Mouse (Mus musculus) brain, embryonic 14.5 days (tissue): Measurements from ENCODE around the gene Prdm1. TPM values are rescaled to one million over a fixed set of nuclear protein-coding genes. Genes with fewer than 3 reads are reported as not detected.

ENCODE experiments used
- DNase-seq: peaks from one replicate; pipeline ENCODE4 v3.0.0-alpha.2; 2011; ENCODE audit warnings: low read depth
- CTCF ChIP-seq: fragments of 200-500 bp; IDR thresholded peaks from 2 replicates; pipeline ENCODE4 v1.5.1; 2012; ENCODE audit warnings: inconsistent platforms, mild to moderate bottlenecking, moderate library complexity, borderline replicate concordance; ENCODE audit not compliant: insufficient read depth, insufficient read length; ENCODE audit errors: extremely low read depth
- POLR2A ChIP-seq: fragments of 200-500 bp; IDR thresholded peaks from 2 replicates; pipeline ENCODE4 v1.6.1; 2012; ENCODE audit warnings: mild to moderate bottlenecking, inconsistent platforms, borderline replicate concordance; ENCODE audit not compliant: poor library complexity, insufficient read depth, insufficient read length, severe bottlenecking; ENCODE audit errors: extremely low read depth
- polyA plus RNA-seq: library from polyadenylated mRNA; depleted of rRNA; stranded (reverse); fragments of >200 nt; gene quantifications from 2 replicates; pipeline ENCODE4 v1.2.3, GENCODE M21; 2012

Prdm1 gene
- polyA plus RNA-seq, 1 experiment: 0.90 TPM

DNA sequence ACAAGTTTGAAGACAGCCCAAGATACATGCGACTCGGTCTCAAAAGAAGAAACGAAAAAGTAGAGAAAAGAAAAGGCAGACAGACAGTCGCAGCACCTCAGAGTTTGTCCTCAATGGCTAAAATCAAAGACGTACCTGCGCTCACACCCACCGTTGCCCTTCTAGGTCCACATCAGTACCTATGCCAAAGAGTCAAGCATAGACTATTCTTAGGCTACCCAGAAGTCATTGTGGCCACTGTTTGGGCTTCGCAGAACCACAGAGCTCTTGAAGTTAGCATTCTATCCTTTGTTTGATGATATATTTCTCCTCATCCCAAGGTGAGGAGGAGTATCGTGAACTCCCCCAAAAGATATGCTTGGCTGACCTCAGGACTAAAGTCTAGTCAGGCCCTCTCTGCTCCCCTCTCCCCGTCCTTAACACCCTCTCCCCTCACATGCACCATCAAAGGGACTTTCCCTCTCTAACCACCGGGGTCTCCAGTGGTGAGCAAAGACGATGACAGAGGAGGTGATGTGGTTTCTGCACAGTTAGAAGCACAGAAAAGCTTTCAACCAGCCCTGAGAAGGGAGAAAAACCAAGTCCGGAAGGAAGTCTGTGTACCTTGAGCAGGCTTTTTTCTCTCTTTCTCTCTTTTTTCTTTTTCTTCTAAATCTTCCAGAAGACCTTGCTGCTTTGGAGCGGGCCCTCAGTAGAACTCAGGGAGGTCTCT lies 99.0 kb downstream of the Prdm1 start:
- no peak for DNase-seq
- no peak for TF ChIP-seq POLR2A
- no peak for TF ChIP-seq CTCF

DNA sequence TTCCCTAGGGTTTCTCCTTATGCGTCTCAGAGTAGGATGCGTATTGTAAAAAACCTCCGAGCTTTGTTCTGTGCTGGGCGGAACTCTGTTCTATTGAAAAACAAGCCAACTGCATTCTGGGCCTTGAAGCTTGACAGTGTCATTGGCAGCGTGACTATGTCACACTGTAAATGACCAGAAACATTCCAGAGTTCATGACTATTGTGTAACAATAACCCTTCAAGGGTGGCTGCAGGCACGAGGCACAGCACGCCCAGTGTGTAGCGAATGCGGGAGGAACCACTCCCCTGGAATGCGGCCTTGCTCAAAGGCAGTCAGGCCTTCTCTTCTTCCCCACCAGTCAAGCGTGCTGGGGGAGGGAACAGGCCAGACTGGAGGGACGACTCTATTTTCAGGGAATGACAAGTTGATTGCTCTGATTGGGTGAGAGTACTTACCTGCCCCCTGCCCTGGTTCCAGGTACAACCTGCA lies 100.4 kb downstream of the Prdm1 start:
- TF ChIP-seq POLR2A (no peak), CTCF (no peak)
- peak; percentile 47 for DNase-seq

DNA sequence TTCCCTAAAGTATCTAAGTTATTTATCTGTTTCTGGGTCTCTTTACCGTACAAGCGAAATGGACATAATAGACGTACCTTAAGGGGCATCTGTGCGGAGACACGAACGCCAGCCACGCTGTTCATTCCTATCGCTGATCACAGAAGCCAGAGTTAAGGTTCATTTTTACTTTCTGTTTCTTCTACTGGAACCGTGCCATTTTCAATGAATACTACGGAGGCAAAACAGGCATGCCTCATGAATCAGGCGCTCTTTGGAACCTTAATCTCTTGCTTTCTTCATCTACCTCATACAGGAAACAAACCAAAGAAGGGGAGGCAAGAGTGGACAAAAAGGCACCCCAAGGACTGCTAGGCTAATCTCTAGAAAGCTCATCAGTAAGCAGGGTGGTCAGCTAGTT lies 100.9 kb downstream of the Prdm1 start:
- peak; percentile 10 for DNase-seq
- TF ChIP-seq POLR2A (no peak), CTCF (no peak)

DNA sequence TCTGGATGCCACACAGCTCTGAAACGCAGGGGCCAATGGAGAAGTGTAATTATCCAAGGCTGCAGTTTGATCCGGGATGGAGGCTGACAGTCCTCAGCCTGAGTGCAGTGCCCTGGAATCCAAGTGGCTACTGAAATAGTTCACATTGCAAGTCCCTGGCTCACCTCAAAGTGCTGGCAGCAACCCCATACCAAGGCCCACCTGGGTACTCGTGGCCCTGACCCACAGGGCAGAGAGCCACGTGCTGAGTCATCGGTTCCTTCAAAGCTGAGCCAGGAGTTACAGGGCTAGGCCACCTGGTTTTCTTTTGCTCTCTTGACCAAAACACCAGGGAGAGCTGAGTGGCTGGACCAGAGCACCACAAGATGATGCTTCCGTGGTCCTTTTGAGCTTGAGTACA lies 103.3 kb downstream of the Prdm1 start:
- TF ChIP-seq CTCF: no peak
- no peak for TF ChIP-seq POLR2A
- no peak for DNase-seq

DNA sequence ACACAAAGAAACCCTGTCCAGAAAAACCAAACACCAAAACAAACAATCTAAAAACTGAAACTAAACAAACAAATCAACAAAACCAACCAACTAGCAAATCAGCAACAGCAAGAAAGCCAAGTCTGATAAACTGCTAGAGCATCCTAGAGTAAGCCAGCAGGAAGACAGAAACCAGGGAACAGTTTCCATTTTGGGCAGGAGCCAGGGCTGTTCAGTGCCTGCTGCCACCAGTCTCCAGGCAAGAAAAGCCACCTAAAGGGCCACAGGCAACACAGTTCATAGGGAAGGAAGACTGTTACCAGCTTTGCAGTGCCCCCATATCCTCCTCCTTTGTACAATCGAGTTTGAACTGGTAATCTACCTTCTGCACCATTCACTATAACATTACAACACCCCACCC lies 106.4 kb downstream of the Prdm1 start:
- peak; percentile 29 for DNase-seq
- no peak for TF ChIP-seq CTCF

DNA sequence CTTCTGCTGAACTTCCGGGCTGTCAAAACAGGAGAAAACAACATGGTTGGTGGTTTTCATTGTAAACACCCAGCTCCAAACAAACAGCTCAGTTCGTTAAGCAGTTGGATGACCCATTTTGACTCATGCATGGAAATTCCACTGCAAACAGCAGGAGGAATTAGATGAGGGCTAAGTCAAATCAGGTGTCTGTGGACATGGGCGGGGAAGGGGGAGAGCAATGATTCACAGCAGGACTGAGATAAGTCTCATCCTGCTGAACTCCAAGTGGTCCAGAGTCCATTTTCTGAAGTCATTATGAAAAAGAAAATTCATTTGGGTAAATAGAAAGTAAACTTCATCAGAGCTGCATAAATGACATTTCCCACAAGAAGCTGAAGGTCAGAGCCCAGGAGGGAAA lies 108.1 kb downstream of the Prdm1 start:
- TF ChIP-seq CTCF (no peak), POLR2A (no peak)
- DNase-seq: no peak

DNA sequence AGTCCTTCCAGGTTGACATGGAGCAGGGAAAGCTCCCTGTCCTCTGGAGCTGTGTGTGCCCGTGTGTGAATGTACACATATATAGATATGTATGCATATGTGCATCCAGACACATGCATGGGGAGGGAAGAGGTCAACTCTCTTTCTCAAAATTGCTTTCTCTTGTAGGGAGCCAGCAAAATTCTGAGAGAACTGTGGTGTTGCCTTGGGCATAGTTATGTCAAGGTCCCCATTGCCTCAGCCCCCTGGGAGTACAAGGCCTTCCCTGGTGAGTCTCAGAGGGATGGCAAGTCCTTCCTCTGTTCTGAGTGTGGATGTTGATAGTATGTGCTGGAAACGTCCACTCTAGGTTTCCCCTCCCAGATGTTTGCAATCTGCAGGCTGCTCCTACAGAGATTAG lies 109.4 kb downstream of the Prdm1 start:
- no peak for TF ChIP-seq CTCF
- no peak for TF ChIP-seq POLR2A
- no peak for DNase-seq

DNA sequence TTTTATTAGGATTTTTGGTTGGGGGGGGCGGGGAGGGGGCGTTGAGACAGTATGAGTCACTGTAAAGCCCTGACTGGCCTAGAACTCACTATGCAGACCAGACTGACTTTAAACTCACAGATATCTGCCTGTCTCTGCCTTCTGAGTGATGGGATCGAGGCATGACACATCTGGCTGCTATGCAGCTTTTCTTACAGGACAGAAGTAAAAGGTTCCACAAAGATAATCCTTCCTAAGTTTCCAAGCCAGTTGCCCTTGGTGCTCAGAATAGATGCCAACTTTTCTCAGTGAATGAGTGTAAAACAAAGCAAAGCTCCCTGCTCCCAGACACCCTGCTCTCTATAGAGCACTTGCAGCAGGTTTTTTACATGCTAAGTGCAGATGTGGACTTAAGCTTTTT lies 112.7 kb downstream of the Prdm1 start:
- peak; percentile 23 for DNase-seq
- no peak for TF ChIP-seq CTCF
- TF ChIP-seq POLR2A: no peak

DNA sequence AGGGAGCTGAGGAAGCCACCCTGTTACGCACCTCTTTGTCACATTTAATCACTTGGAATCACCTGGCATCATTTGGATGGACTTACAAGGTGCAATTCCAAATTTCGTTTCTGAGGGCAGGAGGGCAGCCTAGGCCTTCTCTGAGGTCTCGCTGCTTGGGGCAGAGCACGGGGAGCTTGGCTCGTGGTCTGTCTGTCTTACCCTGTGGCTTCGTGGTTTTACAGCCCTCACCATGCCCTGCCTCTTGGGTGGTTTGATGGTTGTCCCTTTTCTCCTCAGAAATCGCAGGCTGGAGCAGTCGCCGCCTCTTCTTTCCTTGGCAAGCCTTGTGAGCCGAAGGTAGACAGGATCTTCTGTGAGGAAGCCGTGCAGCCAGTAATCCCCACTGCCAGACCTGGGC lies 118.3 kb downstream of the Prdm1 start:
- DNase-seq: no peak
- TF ChIP-seq CTCF (no peak), POLR2A (no peak)

DNA sequence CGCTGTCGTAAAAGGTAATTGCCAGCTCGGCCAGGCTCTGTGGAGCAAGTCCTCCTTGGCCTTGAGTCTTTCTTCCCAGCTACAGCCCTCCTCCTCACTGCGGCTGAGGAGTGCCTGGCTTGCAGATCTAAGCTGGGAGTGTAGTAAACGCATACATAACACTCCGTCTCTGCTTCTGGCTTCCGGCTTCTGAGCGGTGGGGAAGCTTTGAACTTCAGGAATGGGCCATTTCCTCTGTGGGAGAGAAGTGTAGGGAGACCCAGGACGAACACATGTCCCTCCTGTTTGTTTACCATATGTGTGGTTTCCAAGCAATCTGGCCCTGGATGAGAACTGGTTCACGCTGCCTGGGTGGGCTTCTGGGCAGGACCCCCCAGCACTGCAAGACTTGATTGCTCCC lies 119.2 kb downstream of the Prdm1 start:
- DNase-seq: no peak
- TF ChIP-seq CTCF: no peak
- no peak for TF ChIP-seq POLR2A

DNA sequence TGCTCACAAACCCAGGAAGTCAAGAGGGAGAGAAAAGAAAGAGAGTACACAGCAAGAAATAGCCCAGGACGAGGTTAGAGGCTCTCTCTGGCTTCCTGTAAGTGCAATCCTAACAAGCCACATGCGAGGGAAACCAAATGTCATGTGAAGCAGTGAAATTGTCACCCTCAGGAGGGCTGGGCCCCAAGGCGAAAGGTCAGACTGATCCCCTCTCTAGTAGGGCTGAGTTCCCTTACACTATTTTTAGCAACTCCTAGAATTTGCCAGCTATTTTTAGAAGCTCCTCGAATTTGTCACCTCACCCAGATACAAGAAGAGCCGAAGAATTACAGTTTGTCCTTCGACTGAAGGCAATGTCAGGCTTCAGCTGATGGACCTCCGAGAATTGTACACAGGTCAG lies 124.9 kb downstream of the Prdm1 start:
- no peak for DNase-seq
- TF ChIP-seq POLR2A (no peak), CTCF (no peak)

DNA sequence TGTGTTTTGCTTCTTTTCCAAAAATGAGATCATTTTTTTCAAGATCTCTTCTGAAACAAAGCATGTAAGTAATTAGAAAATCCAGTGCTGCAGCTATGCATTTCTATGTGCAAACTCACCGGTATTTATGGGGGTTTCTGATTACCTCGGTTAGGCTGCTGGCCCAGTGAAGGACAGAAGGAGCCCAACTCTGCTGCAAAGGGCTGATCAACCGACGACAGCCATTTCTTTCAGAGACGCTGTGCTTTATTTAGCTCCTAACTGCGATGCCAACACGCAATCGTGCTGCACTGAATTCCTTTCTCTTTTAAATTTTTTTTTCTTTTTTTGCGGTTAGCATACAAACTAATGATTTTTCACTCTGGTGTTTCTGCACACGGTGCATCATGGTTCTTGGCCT lies 126.7 kb downstream of the Prdm1 start:
- TF ChIP-seq CTCF (no peak), POLR2A (no peak)
- DNase-seq: no peak

DNA sequence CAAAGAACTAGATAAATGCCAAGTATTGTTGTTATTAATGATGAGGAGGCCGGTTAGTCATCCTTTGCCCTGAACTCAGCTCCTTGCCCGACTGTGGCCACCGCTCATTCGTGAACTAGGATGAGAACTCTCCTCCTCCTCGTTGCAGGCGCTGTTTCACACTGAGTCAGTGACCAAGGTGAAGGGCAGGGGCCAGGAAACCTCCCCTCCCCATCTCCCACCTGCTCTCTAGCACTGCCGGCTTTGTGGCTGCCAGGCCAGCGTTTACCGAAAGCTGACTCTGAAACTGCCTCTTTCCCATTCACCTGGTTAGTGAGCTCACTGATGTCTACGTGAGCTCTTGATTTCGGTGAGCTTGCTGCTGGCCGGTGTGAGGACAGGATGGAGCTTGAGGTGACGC lies 127.7 kb downstream of the Prdm1 start:
- no peak for TF ChIP-seq CTCF
- TF ChIP-seq POLR2A: no peak
- no peak for DNase-seq

DNA sequence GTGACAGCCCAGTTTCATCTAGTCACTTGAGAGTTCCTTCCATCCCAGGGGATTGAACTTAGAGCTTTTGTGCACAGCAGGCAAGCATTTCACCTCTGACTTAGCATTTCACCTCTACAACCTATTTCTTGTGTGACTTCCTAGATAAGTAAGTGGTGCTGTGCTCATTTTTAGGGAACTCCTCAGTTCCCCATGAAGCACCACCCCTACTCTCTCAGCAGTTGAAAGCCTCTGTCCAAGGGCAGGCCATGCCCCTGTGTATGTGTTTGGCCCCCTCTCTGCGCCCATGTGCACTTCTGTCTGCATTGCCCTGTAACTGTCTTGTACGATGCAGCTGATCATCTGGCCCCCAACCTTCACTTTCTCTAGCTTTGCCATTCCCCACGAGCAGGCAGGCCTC lies 128.2 kb downstream of the Prdm1 start:
- TF ChIP-seq CTCF (no peak), POLR2A (no peak)
- DNase-seq: no peak
